Mouse (Mus musculus): Measurements from ENCODE around the gene Gemin4.

GRCm38 (mm10) chr11:76225051-76225450, 7.6 kb upstream of the Gemin4 start:
- TF ChIP-seq POLR2A (IDR thresholded peaks at IDR 0.05; ENCODE audit: low read depth, low read length) (no peak), CTCF (IDR thresholded peaks at IDR 0.05; ENCODE audit: extremely low read depth, insufficient read depth, insufficient read length, insufficient replicate concordance) (no peak)

All from spleen, adult 2 months (tissue).